Mouse (Mus musculus) intestine, postnatal 0 days (tissue): ENCODE results near the gene Gm21830. TPM values are rescaled to one million over a fixed set of nuclear protein-coding genes. Genes with fewer than 3 reads are reported as not detected.
"Not testable (repeated sequence)": the region's sequence is repeated elsewhere in the genome, so short reads cannot be mapped to it uniquely, and the experiment has no call there.

Experiments
- ATAC-seq: fragments of 200-750 bp; cut with Nextera tagmentation; 2 replicates; pipeline ENCODE4 v1.8.0; 2017; ENCODE audit warnings: mild to moderate bottlenecking, moderate TSS enrichment, moderate library complexity
- H3K27ac ChIP-seq: fragments of 300-500 bp; sonication (generic); 2 replicates; pipeline ENCODE4 v1.5.1; 2014; ENCODE audit warnings: mild to moderate bottlenecking, low read depth, low read length, moderate library complexity
- H3K27me3 ChIP-seq: fragments of 300-500 bp; sonication (generic); replicated peaks from 2 replicates; pipeline ENCODE4 v1.6.1; 2014; ENCODE audit warnings: low read length, mixed read lengths; ENCODE audit not compliant: control insufficient read depth, insufficient read depth
- H3K36me3 ChIP-seq: fragments of 300-500 bp; sonication (generic); 2 replicates; pipeline ENCODE4 v1.6.1; 2014; ENCODE audit warnings: mild to moderate bottlenecking, moderate library complexity; ENCODE audit not compliant: control insufficient read depth, insufficient read depth
- H3K4me1 ChIP-seq: fragments of 300-500 bp; sonication (generic); replicated peaks from 2 replicates; pipeline ENCODE4 v1.6.1; 2014; ENCODE audit warnings: antibody characterized with exemption, low read length, mixed read lengths; ENCODE audit not compliant: control insufficient read depth, insufficient read depth
- H3K4me2 ChIP-seq: fragments of 300-500 bp; sonication (generic); replicated peaks from 2 replicates; pipeline ENCODE4 v1.6.1; 2014; ENCODE audit warnings: low read depth, mild to moderate bottlenecking, moderate library complexity
- H3K4me3 ChIP-seq: fragments of 300-500 bp; sonication (generic); 2 replicates; pipeline ENCODE4 v1.5.1; 2014; ENCODE audit warnings: low read depth, low read length
- H3K9ac ChIP-seq: fragments of 300-500 bp; sonication (generic); 2 replicates; pipeline ENCODE4 v1.6.1; 2014; ENCODE audit warnings: mild to moderate bottlenecking, low read depth, low read length
- H3K9me3 ChIP-seq: fragments of 300-500 bp; sonication (generic); 2 replicates; pipeline ENCODE4 v1.6.1; 2016; ENCODE audit warnings: mixed run types; ENCODE audit not compliant: control insufficient read depth
- CTCF ChIP-seq: sonication (generic); IDR thresholded peaks from 2 replicates; pipeline ENCODE4 v1.5.1; 2016; ENCODE audit warnings: low read depth, mild to moderate bottlenecking, control low read depth, antibody characterized with exemption, moderate library complexity
- WGBS: fragments of 180-500 bp; shearing (Covaris S2); extraction: QIAGEN DNeasy Blood & Tissue Kit; methylation state at CpG from one replicate; pipeline ENCODE4 v1.1.7; 2014; 5-methylcytosine and 5-hydroxymethylcytosine counted together
- polyA plus RNA-seq: library from polyadenylated mRNA; unstranded; fragments of >200 nt; fragmentation: Nextera tagmentation; extraction: Ambion mirVana; gene quantifications from 2 replicates; pipeline ENCODE4 v1.2.1, GENCODE M21; 2015

The Gm21830 gene
- polyA plus RNA-seq, 1 experiment from 2014 or later, result not detected

DNA sequence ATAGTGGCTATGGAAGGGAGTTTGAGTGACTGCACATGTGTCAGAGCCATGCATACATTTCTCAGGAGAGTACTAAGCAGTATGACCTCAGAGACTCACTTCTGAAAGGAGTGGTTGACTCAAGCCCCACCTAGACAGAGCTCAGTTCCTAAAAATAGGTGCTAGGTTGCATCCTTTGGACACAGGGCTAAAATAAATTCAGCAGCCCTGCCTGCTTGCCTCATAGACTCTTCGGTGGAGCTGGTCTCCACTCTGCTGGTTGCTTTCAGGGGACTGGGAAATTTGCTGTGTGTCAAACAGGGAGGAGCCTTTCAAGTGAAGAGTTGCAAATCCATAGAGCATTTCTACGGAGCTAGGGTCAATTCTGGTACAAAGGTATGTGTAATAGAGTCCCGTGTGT lies 32.3 kb downstream of the Gm21830 start, which contains the start of gene Xirp2:
Gene Xirp2, plus strand, starts transcription at position 223 of the 400 bp plus-strand sequence.
- no peak; the same call in 1 of the 2 replicates for ATAC-seq
- Histone ChIP-seq H3K27ac (no peak within 1 kb of the TSS), H3K36me3 (no peaks in the 10 kb centered on the region), H3K4me1 (no peaks in the 10 kb centered on the region), H3K4me2 (no peak within 1 kb of the TSS), H3K4me3 (no peak within 1 kb of the TSS), H3K9ac (no peak within 1 kb of the TSS), H3K27me3 (no peaks in the 10 kb centered on the region), H3K9me3 (no peaks in the 10 kb centered on the region)
- 54% methylated on average over 3 of the region's 3 CpGs for WGBS
- TF ChIP-seq CTCF, result no peak

DNA sequence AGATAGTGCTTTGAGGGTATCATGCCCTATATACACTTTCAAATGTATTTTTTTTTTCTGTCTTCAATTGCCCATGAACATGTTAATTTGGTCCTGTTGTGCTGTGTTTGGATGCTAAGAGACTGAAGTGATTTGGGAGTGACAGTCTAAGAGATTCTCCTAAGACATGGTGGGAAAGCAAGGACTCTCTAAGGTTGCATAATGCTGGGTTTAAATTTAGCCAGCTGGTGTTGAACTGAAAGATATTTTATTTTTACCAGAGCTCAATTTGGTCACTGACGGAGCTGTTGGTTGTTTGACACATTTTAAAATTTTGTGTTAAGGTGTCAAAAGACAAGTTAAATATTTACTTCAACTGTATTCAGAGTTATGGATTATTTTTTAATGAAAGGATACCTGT lies 33.2 kb downstream of the Gm21830 start:
- no peak overlapping the region for H3K9ac ChIP-seq
- H3K27me3 ChIP-seq, result no peaks in the 10 kb centered on the region
- no peaks in the 10 kb centered on the region for H3K36me3 ChIP-seq
- no peak for ATAC-seq
- no peak overlapping the region for H3K27ac ChIP-seq
- 78% methylated on average over 1 of the region's 1 CpGs for WGBS
- no peak overlapping the region for H3K4me2 ChIP-seq
- no peak overlapping the region for H3K4me3 ChIP-seq
- H3K9me3 ChIP-seq, result no peaks in the 10 kb centered on the region
- no peaks in the 10 kb centered on the region for H3K4me1 ChIP-seq
- no peak for TF ChIP-seq CTCF

DNA sequence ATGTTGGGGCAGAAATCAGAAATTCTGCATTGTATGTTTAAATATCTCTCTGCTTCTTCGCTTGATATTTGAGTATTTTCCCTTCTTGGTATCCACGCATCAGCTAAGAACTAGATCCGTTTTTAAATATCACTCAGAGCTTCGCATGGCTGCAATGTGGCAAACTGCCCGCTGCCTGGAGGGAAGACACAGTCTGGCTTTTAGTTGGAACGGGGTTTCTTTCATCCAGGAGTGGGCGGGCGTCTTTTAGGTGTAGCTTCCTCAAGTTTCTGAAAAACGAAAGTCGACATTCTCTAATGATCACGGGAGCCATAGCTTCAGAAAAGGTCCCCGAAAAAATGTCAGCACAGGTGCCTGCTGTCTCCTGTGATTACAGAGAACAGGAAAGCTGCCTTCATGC lies 33.7 kb downstream of the Gm21830 start:
- Histone ChIP-seq H3K27ac (no peak overlapping the region), H3K4me1 (no peaks in the 10 kb centered on the region), H3K27me3 (no peaks in the 10 kb centered on the region), H3K9ac (no peak overlapping the region), H3K4me2 (no peak overlapping the region), H3K4me3 (no peak overlapping the region), H3K36me3 (no peaks in the 10 kb centered on the region), H3K9me3 (no peaks in the 10 kb centered on the region)
- ATAC-seq, result no peak
- TF ChIP-seq CTCF, result no peak
- WGBS, result 70% methylated on average over 12 of the region's 12 CpGs

DNA sequence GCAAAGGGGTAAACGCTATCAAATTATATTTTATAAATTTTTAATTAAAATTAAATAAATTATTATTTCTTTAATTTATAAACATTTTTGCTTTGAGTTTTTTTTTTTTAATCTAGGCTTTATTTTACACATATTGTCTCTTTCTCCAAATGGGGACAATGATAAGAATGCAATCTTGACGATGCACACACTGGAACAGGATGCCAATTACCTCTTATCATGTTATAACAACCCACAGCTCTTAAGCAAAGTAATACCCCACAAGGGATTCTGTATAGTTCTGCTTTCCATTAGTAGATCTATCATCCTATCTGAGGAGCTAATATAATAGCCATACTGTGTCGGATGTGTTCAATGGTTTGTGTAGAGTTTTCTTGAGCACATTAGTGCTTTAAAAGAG lies 47.3 kb downstream of the Gm21830 start:
- no peak for TF ChIP-seq CTCF
- H3K36me3 ChIP-seq, result no peaks in the 10 kb centered on the region
- no peak overlapping the region for H3K9ac ChIP-seq
- no peaks in the 10 kb centered on the region for H3K4me1 ChIP-seq
- H3K27me3 ChIP-seq, result no peaks in the 10 kb centered on the region
- no peak for ATAC-seq
- H3K9me3 ChIP-seq, result no peaks in the 10 kb centered on the region
- H3K4me2 ChIP-seq, result no peak overlapping the region
- 83% methylated on average over 3 of the region's 3 CpGs for WGBS
- no peak overlapping the region for H3K27ac ChIP-seq
- no peak overlapping the region for H3K4me3 ChIP-seq

DNA sequence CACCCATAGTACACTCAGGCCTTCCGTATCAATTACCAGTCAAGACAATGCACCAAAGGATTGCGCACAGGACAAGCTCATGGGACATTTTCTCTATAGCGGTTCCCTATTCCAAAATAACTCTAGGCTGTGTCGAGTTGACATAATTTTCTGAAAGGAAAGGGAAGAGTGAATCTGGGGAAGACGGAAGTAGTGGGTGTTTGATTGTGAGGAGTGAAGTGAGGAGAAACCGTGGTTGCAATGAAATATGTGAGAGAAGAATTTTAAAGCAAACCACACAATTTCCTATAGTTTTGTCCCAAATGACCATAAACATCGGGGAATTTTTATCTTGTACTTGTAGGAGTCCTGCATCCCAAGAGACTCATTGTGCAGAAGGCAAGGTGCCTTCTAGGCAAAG lies 53.5 kb downstream of the Gm21830 start:
- Histone ChIP-seq H3K9me3 (no peaks in the 10 kb centered on the region), H3K27ac (no peak overlapping the region), H3K4me2 (no peak overlapping the region), H3K4me1 (no peaks in the 10 kb centered on the region), H3K36me3 (no peaks in the 10 kb centered on the region), H3K27me3 (no peaks in the 10 kb centered on the region), H3K4me3 (no peak overlapping the region), H3K9ac (no peak overlapping the region)
- no peak for ATAC-seq
- no peak for TF ChIP-seq CTCF
- WGBS, result 85% methylated on average over 7 of the region's 7 CpGs

DNA sequence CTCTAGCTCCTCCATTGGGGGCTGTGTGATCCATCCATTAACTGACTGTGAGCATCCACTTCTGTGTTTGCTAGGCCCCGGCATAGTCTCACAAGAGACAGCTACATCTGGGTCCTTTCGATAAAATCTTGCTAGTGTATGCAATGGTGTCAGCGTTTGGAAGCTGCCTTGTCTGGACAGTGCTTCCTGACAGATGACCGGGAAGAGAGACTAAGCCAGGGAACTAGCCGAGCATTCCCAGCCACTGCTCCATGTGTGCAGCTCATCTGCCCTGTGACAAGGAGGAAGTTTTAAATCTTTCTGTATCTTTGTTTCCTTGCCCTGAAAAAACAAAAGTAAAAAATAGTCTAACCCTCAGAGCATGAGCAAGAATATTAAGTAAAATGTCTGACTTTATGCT lies 56.5 kb downstream of the Gm21830 start:
- ATAC-seq, result not testable (repeated sequence)

DNA sequence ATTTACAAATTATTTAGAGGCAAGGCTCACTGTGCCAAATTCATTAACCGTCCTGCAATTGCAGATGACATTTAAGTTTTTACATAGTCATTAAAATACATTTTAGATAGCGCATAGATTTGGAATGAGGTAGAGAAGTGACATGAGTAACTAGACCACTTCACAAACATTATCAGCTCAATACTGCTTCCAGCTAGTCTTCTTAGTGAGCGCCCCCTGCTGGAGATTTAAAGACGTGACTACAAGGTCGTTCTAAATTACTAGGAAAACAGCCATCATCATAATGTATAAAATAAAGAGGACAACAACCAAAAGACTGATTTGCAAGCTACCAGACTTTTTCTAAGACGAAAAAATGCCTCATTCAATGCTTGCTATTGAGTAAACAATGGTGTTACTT lies 64.2 kb downstream of the Gm21830 start:
- no peak overlapping the region for H3K4me2 ChIP-seq
- no peaks in the 10 kb centered on the region for H3K36me3 ChIP-seq
- no peak overlapping the region for H3K9ac ChIP-seq
- H3K4me3 ChIP-seq, result no peak overlapping the region
- peak; percentile 70 for TF ChIP-seq CTCF
- H3K27me3 ChIP-seq, result no peaks in the 10 kb centered on the region
- no peaks in the 10 kb centered on the region for H3K9me3 ChIP-seq
- H3K27ac ChIP-seq, result no peak overlapping the region
- ATAC-seq, result no peak
- no peaks in the 10 kb centered on the region for H3K4me1 ChIP-seq
- 15% methylated on average over 6 of the region's 6 CpGs for WGBS

More for the DNA sequence above, 56.5 kb downstream of the Gm21830 start:
- WGBS, result 60% methylated on average over 5 of the region's 5 CpGs
- H3K9me3 ChIP-seq, H3K9ac ChIP-seq, H3K4me2 ChIP-seq, H3K4me1 ChIP-seq, H3K36me3 ChIP-seq, H3K4me3 ChIP-seq, H3K27ac ChIP-seq, H3K27me3 ChIP-seq: not testable (repeated sequence)
